Mouse (Mus musculus): ENCODE results near the gene Alkbh6. TPM values are rescaled to one million over a fixed set of nuclear protein-coding genes. Genes with fewer than 3 reads are reported as not detected.

Gene Alkbh6
- total RNA-seq, 2 experiments from 2014 or later, result 26.0 to 27.4 TPM

DNA sequence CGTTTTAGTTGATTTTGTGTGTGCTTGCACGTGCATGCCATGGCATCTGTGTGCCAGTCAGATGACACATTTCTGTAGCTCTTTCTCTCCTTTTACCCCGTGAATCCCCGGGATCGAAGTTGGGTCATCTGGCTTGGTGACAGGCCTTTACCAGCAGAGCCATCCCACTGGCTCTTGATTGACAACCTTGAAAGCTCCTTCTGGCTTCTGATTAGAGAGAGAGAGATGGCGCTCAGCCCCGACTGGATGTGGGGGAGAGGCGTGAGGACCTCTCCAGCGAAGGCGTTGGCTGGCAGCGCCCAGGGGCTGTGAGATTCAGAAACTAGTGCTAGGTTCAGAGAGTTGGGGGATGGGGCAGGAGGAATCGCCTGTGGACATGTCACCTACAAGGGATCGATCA is 14.7 kb upstream of the Alkbh6 start:
- intact Hi-C loops (cut with DNase I), result no loop called here
- no peak for DNase-seq

DNA sequence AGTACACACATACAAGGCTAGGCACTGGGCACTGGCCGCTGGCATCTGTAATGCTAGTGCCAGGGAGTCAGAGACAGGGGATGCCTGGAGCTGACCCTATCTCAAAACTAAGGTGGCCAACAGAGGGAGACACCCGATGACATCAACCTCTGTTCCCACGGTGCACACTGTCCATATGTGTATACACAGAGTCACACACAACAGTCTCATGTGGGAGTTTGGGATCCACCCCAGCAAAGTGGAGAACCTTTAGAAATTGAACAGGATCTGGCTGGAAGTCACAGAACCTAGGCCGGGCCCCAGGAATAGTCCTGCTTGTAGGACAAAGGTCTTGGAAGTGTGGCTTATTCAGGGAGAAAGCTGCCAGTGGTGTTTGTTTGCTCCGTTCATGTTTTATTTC is 14.2 kb upstream of the Alkbh6 start:
- DNase-seq, result no peak
- intact Hi-C loops (cut with DNase I), result no loop called here

DNA sequence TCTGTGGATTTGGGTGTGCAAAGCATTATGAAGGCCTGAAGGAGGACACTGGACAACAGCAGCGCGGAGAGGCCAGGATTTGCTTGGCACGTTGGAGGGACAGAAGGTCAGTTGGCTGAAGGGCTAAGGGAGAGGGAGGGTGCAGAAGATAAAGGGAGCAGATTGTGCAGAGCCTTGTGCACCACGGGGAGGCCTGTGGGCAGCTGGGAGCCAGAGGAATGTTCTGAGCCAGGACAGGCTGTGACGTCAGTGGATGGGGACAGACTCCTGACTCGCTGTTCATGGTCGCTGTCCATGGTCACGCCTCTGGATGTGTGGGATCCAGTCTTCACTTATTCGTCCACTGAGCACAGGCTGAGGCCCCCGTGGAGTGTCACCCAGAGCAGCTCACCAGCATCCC is 13.4 kb upstream of the Alkbh6 start:
- intact Hi-C loops (cut with DNase I), result no loop called here
- peak; percentile 70 to 75 for DNase-seq

DNA sequence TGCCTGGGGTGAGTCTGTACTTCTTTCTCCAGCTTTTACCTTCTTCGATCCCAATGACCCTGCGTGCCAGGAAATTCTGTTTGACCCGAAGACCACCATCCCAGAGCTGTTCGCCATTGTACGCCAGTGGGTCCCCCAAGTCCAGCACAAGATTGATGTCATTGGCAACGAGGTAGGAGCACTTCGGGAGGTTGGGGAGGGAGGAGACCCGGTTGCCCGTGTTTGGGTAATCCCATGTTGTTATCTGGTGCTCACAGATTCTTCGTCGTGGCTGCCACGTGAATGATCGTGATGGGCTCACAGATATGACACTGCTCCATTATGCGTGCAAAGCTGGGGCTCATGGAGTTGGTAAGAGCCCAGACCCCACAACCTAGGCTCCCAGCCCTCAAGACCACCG is 11.7 kb upstream of the Alkbh6 start:
- DNase-seq, result no peak
- intact Hi-C loops (cut with DNase I), result no loop called here

DNA sequence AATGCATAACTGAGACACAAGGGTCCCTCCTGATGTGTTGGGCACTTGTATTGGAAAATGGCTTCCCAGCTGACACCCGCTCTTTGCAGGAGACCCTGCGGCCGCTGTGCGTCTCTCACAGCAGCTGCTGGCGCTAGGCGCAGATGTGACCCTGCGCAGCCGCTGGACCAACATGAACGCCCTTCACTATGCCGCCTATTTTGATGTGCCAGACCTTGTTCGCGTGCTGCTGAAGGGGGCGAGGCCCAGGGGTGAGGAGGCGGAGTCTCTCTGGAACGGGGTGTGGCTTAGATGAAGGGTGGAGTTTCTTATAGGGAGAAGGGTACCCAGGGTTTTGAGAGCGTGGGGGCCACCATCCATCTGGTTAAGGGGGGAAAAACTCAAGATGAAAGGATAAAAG is 11.3 kb upstream of the Alkbh6 start:
- DNase-seq, result no peak
- intact Hi-C loops (cut with DNase I), result no loop called here

DNA sequence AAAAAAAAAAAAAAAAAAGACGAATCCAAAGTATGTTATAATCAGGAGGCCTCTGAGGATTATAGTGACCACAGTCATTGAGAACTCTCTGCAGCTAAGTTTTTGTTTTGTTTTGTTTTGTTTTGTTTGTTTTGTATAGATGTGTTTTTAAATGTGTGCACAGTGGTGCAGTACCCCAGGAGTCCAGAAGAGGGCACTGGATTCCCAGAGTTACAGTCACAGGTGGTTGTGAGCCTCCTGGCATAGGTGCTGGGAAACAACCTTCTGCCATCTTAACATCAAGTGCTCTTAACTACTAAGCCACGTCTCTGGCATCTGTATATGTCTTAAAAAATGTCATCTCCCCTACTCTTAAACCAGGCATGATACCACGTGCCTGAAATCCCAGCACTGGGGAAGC is 7.6 kb upstream of the Alkbh6 start:
- peak in 1 of 2 experiments; percentile 18 for DNase-seq
- intact Hi-C loops (cut with DNase I), result no loop called here

DNA sequence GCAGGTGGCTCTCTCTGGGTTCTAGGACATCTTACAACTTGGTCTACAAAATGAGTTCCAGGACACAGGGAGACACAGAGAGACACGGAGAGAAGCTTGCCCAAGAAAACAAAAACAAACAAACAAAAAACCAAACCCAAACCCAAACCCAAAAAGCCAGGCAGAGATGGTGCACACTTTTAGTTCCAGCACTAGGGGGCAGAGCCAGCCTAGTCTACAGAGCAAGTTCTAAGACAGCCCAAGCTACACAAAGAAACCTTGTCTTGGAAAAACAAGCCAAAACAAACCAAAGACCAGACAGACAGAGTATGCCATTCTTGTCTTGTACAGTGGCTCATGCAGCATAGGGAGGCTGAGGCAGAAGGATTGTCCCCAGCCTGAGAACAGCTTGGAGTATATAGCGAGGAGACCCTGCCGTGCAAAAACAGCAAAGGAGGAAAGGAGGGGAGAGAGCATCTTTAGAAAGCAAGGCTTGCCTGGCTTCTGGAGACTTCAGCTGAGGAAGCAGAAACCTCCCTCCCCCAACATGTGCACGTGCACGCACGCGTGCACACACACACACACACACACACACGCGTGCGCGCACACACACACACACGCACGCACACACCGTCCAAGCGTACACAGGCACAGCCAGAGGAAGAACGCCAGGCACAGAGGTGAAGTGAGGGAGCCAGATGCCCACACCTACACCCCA is 2.3 kb upstream of the Alkbh6 start:
- intact Hi-C loops (cut with DNase I), result no loop called here
- DNase-seq, result no peak

DNA sequence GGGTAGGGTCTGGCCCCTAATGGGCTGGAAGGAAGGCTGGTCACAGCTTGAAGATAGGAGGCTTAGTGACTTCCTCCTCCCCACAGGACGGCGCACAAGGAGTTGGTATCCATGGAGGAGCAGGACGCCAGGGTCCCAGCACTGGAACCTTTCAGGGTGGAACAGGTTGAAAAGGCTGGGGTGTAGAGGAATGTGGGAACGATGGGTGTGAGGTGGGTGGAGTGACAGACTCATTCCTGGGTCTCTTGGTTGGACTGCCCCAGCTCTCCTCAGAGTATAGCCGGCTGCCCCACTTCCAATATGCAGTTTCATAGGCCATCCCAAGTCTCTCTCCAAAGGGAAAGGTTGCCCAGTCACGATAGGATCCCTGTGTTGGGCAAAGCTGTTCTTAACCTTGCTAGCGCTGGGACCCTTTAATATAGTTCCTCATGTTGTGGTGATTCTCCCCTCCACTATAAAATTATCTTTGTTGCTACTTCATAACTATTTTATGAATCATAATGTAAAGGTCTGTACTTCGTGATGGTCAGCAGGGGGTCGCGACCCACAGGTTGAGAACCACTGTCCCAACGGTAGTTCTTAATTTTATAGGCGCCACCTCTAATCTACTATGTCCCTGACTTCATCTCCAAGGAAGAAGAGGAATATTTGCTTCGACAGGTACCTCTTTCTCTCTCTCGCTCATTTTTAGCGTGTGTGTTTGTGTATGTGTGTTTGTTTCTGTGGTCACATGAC is 1.0 kb downstream of the Alkbh6 start:
- no peak for DNase-seq
- intact Hi-C loops (cut with DNase I), result no loop called here

DNA sequence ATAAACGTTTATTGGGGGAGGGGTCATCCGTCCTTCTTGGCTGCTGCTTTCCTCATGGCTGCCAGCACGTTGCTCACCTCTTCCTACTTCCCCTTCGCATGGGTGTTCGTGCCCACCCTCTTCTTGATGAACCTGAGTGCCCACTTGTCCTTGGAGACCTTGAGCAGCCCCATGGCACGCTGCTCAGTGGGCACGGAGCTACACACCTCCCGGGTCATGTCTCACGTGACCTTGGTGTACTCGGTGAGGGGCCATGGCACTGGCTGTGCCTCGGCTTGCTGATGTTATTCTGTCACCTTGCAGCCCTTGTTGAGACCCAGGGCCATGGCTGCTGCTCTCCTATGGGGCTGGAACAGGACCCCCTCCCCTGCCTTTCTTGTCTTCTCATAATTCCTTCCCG is 1.6 kb downstream of the Alkbh6 start:
- intact Hi-C loops (cut with DNase I), result no loop called here

DNA sequence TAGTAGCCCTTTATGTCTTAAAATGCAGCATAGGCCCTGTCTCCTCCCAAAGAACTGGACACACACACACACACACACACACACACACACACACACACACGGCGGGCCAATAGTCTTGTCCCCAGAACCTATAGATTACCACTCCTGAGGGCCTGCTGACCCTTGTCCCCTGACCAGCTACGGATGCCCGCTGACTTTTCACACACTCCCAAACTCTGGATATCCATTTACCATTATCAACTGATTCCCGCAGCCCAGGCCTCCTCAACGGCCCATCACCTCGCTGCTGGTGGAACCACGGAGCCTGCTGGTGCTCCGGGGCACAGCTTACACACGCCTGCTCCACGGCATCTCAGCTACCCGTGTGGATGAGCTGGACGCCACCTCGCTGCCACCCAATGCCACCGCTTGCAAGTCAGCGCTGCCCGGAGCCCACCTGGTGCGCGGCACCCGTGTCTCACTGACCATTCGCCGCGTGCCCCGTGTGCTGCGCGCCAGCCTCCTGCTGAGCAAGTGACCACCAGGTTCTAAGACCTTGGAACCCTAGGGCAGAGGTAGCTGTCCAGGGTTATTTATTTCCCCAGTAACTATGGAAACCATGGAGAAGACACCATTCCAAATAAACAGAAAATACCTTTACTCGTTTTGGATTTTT is 5.3 kb downstream of the Alkbh6 start:
- DNase-seq, result no peak
- intact Hi-C loops (cut with DNase I), result no loop called here

More for the DNA sequence above, 1.6 kb downstream of the Alkbh6 start:
- no peak for DNase-seq

DNA sequence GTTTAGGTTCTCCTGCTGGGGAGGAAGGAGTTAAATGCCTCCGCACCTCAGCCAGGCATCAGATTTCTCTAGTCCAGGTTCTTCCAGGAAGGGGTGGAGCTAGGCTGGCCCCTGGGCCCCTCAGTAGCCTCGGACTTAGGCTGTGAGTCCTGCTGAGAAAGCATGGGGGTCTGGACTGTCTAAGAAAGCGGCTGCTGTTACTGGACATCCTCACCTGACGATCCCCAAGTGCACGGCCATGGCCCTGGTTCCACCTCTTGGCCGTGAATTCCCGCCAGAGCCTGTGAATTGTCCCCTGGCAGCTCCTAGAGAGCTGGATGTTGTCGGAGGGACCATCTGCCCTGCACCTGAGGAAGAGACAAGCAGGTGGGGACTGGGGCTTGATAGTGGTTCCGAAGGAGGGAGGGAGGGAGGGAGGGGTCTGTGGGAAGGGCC is 6.2 kb downstream of the Alkbh6 start, which contains the start of gene Syne4:
TSS of gene Syne4 (plus strand) at position 87 of the 435 bp plus-strand sequence.
- intact Hi-C loops (cut with DNase I), result no loop called here
- no peak for DNase-seq

DNA sequence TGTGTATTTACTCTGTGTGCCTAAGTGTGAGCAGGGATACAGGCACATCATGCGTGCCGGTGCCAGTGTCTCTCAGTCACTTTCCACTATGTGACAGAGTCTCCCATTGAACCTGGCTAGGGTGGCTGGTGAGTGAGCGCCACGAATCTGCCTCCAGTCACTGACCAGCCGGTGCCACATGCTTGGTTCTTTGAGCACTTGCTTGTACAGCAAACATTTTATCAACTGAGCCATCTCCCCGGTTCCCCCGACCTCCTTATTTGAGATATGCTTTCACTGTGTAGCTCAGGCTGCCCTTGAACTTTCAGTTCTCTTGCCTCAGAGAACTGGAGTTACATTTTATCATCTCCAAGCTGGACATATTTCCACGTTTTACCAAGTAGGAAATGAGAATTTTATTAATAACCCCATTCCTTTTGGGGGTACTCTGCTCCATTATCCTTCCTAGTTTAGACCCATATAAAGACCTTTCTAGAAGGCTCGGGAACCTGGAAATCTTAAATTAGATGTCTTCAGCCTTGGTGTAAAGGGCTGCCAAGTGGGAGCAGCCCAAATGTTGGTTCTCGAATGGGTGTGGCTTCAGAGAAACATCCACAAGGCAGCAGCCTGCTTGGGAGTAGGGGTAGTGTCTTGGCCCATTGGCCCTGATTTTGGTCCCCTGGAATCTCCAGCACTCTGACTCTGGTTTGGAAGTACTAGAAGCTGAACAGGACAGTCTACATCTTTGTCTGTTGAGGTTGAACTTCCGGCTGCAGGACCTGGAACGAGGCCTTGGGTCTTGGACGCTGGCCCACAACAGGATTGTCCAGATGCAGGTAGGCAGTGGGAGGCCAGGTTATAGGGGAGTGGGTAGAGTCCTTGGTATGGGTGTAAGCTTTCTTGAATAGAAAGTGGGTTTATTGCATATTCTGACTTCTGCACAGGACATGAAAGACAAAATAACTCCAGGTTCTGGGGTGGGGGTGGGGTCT is 7.3 kb downstream of the Alkbh6 start:
- no peak for DNase-seq
- intact Hi-C loops (cut with DNase I), result no loop called here

DNA sequence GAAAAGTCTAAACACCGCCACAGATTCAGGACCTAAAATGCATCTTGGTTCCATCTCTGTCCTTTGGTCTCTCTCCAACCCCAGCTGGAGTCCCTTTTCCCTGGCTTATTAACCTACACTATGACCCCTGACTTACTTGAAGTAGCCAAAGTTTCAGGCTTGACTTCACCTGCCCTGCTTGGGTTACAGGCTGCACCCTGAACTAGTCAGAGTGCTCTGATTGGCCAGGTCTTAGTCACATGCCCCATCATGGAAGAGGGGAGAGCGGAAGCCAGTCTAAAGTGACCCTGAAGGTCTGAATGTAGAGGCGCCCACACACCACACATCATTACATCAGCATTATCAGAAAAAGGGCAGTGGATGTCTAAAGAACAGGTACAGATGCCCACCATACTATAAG is 9.6 kb downstream of the Alkbh6 start:
- DNase-seq, result no peak

DNA sequence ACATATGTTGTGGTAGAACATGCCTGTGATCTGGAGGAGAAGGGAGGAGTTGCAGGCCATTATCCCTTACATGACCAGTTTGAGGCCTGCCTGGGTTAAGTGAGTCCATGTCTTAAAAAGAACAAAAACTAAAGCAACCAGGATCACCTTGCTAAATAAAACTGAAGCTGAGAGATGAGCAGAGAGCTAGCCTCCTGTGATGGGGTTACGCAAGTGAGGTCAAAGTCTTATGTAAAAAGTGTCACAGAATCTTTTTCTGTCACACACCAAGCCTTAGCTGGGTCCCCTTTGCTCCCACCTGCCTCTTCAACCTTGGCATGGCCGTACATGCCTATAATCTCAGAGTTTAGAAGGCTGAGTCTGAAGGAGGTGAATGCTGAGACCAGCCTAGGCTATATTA is 12.4 kb downstream of the Alkbh6 start:
- DNase-seq, result no peak

More for the DNA sequence above, 9.6 kb downstream of the Alkbh6 start:
- intact Hi-C loops (cut with DNase I), result no loop called here

DNA sequence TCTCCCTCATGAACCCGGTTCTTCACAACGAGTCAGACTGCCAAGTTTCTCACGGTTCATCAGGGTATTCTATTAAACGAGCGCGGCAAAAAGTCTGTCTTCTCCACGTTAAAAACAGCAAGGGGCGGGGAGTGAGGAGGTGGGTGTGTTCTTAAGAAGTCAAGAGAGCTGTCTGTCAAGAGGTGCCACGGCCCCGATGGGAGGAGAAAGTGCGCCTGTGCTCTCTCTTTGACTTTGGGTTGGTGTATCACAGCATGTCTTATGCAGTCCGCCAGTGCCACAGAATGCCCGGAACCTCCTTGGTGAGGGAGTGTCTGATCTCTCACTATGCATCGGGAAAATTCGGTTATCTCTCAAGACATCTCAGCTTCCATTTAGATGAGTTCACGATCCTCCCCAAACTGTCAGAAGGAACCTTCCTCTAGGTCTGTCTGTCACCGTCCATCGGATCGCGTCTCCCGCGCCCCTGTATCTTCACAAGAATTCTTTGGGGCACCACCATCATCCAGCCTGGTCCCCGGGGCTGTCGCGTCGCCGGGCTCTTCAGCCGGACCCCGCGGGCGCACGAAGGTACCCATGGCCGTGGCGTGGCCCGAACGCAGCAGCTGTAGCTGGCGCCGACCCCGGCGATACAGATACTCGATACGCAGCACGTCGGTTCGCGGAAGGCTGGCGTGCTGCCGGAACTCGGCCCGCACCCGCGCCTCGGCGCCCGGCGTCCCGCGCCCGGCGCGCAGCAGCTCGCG is 13.2 kb downstream of the Alkbh6 start, which contains the start of gene E130208F15Rik:
TSS of gene E130208F15Rik (plus strand) at position 202 of the 746 bp plus-strand sequence.
- intact Hi-C loops (cut with DNase I), result no loop called here
- peak; percentile 76 to 81 for DNase-seq

More for the DNA sequence above, 12.4 kb downstream of the Alkbh6 start:
- intact Hi-C loops (cut with DNase I), result no loop called here

DNA sequence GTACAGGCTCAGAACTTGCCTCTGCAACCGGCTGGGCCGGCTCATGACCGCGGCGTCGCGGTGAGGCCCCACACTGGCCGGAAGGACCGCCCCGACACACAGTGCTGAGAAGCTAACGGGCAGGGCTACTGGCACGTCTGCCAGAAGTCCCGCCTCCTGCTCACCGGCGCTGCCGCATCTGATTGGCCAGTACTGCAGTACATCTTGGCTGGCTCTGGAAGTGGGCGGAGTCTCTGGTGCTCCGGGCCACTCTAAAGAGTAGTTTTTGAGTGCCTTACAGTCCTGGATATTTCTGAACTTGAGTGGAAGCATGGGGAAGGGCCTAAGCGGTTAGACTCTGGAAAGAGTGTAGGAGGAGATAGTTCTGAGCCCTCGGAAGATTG is 13.8 kb downstream of the Alkbh6 start:
- intact Hi-C loops (cut with DNase I), result no loop called here
- DNase-seq, result peak; percentile 98 to 99

DNA sequence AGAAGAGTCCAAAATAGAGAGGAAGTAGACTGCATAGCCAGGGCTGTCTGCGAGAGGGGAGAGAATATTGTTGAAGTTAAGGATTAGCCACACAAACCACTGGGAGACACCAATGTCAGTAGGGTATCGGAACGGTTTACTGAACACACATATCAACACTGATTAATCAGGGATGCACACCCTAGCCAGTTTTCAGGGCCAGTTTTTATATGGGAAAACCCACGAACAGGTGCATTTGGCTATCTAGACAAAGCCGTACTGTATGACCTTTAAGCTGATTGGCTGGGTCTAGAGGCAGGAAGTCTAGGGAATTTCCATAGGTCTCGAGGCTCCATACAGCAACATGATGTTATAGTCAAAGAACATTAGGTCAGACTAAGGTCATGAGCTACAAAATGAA is 14.3 kb downstream of the Alkbh6 start:
- no peak for DNase-seq
- intact Hi-C loops (cut with DNase I), result no loop called here

DNA sequence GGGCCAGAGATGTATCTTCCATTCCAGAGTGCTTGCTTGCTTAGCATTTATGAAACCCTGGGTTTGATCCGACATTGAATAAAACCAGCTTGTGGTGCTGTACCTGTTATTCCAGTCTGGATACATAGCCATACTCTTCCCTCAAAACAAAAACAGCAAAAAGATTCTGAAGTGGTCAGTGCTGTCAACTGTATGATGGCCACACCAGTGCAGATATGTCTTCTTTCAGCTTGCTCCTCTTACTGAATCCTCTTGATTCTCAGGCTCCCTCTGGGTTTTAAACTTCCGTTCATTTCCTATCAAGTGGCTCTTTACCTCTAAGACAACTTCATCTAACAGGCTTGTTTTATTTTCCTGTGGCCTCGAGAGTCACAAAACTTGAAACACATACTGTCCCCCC is 15.3 kb downstream of the Alkbh6 start, which contains the start of gene Sdhaf1:
TSS of gene Sdhaf1 (minus strand) at position 101 of the 400 bp plus-strand sequence.
- intact Hi-C loops (cut with DNase I), result no loop called here
- DNase-seq, result no peak

DNA sequence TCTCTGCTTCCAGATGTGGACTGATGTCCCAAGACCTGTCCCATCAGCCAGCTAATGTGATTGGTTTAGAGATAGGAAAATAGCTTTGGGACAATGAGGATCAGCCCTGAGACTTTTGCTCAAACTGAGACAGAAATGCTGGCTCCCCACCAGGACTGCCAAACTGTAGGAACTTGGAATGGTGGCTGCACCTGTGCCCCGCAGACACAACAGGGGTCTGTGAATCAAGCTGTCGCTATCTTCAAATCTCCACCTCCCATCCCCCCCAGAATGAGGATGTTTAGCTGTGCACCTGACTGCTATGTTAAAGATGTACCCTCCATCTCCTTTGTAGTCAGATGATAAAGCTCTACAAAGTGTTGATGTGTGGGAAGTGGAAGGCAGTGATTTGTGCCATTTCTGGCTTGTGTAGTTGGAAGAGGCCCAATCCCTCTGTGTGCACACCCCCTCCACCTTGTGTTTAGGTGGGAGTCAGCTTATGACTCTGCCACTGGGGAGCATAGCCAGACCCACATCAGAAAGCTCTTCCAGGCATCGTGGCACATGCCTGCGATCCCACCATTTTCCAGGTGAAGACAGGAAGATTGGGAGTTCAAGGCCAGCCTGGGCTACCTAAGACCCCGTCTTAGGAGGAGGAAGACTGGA is 15.9 kb downstream of the Alkbh6 start:
- no peak for DNase-seq
- intact Hi-C loops (cut with DNase I), result no loop called here

All from heart, postnatal 10 days (tissue).